Mouse (Mus musculus): ENCODE measurements around the gene A530084C06Rik. TPM values are rescaled to one million over a fixed set of nuclear protein-coding genes. Genes with fewer than 3 reads are reported as not detected.

A530084C06Rik gene
- polyA plus RNA-seq, 1 experiment, result not detected

GRCm38 (mm10) chr13:31547610-31548009, 11.5 kb downstream of the A530084C06Rik start:
- H3K4me1 ChIP-seq (ENCODE audit: control insufficient read depth, insufficient read depth, low read length), result no peaks in the 10 kb centered on the region
- no peak for TF ChIP-seq CTCF (IDR thresholded peaks at IDR 0.05; ENCODE audit: borderline replicate concordance, insufficient read depth, low read length)
- no peak for TF ChIP-seq POLR2A (IDR thresholded peaks at IDR 0.05; ENCODE audit: low read depth, low read length)
- no peak overlapping the region for H3K27ac ChIP-seq (ENCODE audit: insufficient read depth, low read length)
- H3K4me3 ChIP-seq (ENCODE audit: insufficient read depth, low read length), result no peak overlapping the region

- TF ChIP-seq CTCF (IDR thresholded peaks at IDR 0.05; ENCODE audit: borderline replicate concordance, insufficient read depth, low read length), result no peak
- TF ChIP-seq POLR2A (IDR thresholded peaks at IDR 0.05; ENCODE audit: low read depth, low read length), result no peak
- Histone ChIP-seq H3K27ac (ENCODE audit: insufficient read depth, low read length) (no peak overlapping the region), H3K4me1 (ENCODE audit: control insufficient read depth, insufficient read depth, low read length) (no peaks in the 10 kb centered on the region), H3K4me3 (ENCODE audit: insufficient read depth, low read length) (no peak overlapping the region)
These were observed 11.9 kb downstream of the A530084C06Rik start for GRCm38 (mm10) chr13:31547204-31547603.

- Histone ChIP-seq H3K4me3 (ENCODE audit: insufficient read depth, low read length) (no peak overlapping the region), H3K4me1 (ENCODE audit: control insufficient read depth, insufficient read depth, low read length) (no peaks in the 10 kb centered on the region)
These were observed 12.3 kb downstream of the A530084C06Rik start for GRCm38 (mm10) chr13:31546784-31547183.

GRCm38 (mm10) chr13:31543021-31543420, 16.1 kb downstream of the A530084C06Rik start:
- TF ChIP-seq POLR2A (IDR thresholded peaks at IDR 0.05; ENCODE audit: low read depth, low read length), result no peak
- TF ChIP-seq CTCF (IDR thresholded peaks at IDR 0.05; ENCODE audit: borderline replicate concordance, insufficient read depth, low read length), result no peak
- Histone ChIP-seq H3K4me3 (ENCODE audit: insufficient read depth, low read length) (no peak overlapping the region), H3K27ac (ENCODE audit: insufficient read depth, low read length) (no peak overlapping the region), H3K4me1 (ENCODE audit: control insufficient read depth, insufficient read depth, low read length) (no peaks in the 10 kb centered on the region)

More at GRCm38 (mm10) chr13:31546784-31547183, 12.3 kb downstream of the A530084C06Rik start:
- no peak overlapping the region for H3K27ac ChIP-seq (ENCODE audit: insufficient read depth, low read length)
- TF ChIP-seq POLR2A (IDR thresholded peaks at IDR 0.05; ENCODE audit: low read depth, low read length), result no peak
- TF ChIP-seq CTCF (IDR thresholded peaks at IDR 0.05; ENCODE audit: borderline replicate concordance, insufficient read depth, low read length), result no peak

GRCm38 (mm10) chr13:31534726-31535125, 24.4 kb downstream of the A530084C06Rik start:
- Histone ChIP-seq H3K27ac (ENCODE audit: insufficient read depth, low read length) (no peak overlapping the region), H3K4me1 (ENCODE audit: control insufficient read depth, insufficient read depth, low read length) (no peaks in the 10 kb centered on the region), H3K4me3 (ENCODE audit: insufficient read depth, low read length) (no peak overlapping the region)
- TF ChIP-seq CTCF (IDR thresholded peaks at IDR 0.05; ENCODE audit: borderline replicate concordance, insufficient read depth, low read length), result no peak
- TF ChIP-seq POLR2A (IDR thresholded peaks at IDR 0.05; ENCODE audit: low read depth, low read length), result no peak

GRCm38 (mm10) chr13:31531651-31532061, 27.5 kb downstream of the A530084C06Rik start:
- TF ChIP-seq POLR2A (IDR thresholded peaks at IDR 0.05; ENCODE audit: low read depth, low read length) (no peak), CTCF (IDR thresholded peaks at IDR 0.05; ENCODE audit: borderline replicate concordance, insufficient read depth, low read length) (no peak)
- Histone ChIP-seq H3K27ac (ENCODE audit: insufficient read depth, low read length) (no peak overlapping the region; the same call in 1 of the 2 replicates), H3K4me1 (ENCODE audit: control insufficient read depth, insufficient read depth, low read length) (no peaks in the 10 kb centered on the region), H3K4me3 (ENCODE audit: insufficient read depth, low read length) (no peak overlapping the region)

GRCm38 (mm10) chr13:31531186-31531585, 27.9 kb downstream of the A530084C06Rik start:
- Histone ChIP-seq H3K4me3 (ENCODE audit: insufficient read depth, low read length) (no peak overlapping the region), H3K27ac (ENCODE audit: insufficient read depth, low read length) (no peak overlapping the region), H3K4me1 (ENCODE audit: control insufficient read depth, insufficient read depth, low read length) (no peaks in the 10 kb centered on the region)
- no peak for TF ChIP-seq POLR2A (IDR thresholded peaks at IDR 0.05; ENCODE audit: low read depth, low read length)
- no peak for TF ChIP-seq CTCF (IDR thresholded peaks at IDR 0.05; ENCODE audit: borderline replicate concordance, insufficient read depth, low read length)

GRCm38 (mm10) chr13:31524976-31525375, 34.2 kb downstream of the A530084C06Rik start:
- no peak for TF ChIP-seq CTCF (IDR thresholded peaks at IDR 0.05; ENCODE audit: borderline replicate concordance, insufficient read depth, low read length)
- no peak for TF ChIP-seq POLR2A (IDR thresholded peaks at IDR 0.05; ENCODE audit: low read depth, low read length)
- Histone ChIP-seq H3K4me3 (ENCODE audit: insufficient read depth, low read length) (no peak overlapping the region), H3K4me1 (ENCODE audit: control insufficient read depth, insufficient read depth, low read length) (no peaks in the 10 kb centered on the region), H3K27ac (ENCODE audit: insufficient read depth, low read length) (no peak overlapping the region)

- TF ChIP-seq POLR2A (IDR thresholded peaks at IDR 0.05; ENCODE audit: low read depth, low read length) (no peak), CTCF (IDR thresholded peaks at IDR 0.05; ENCODE audit: borderline replicate concordance, insufficient read depth, low read length) (no peak)
- Histone ChIP-seq H3K27ac (ENCODE audit: insufficient read depth, low read length) (peak overlapping the region; percentile 67), H3K4me1 (ENCODE audit: control insufficient read depth, insufficient read depth, low read length) (no peaks in the 10 kb centered on the region), H3K4me3 (ENCODE audit: insufficient read depth, low read length) (no peak overlapping the region)
These were observed 40.2 kb downstream of the A530084C06Rik start for GRCm38 (mm10) chr13:31518971-31519370.

- no peak overlapping the region for H3K4me3 ChIP-seq (ENCODE audit: insufficient read depth, low read length)
- H3K4me1 ChIP-seq (ENCODE audit: control insufficient read depth, insufficient read depth, low read length), result no peaks in the 10 kb centered on the region
- no peak for TF ChIP-seq POLR2A (IDR thresholded peaks at IDR 0.05; ENCODE audit: low read depth, low read length)
- TF ChIP-seq CTCF (IDR thresholded peaks at IDR 0.05; ENCODE audit: borderline replicate concordance, insufficient read depth, low read length), result no peak
- H3K27ac ChIP-seq (ENCODE audit: insufficient read depth, low read length), result peak overlapping the region; percentile 67
These were observed 40.7 kb downstream of the A530084C06Rik start for GRCm38 (mm10) chr13:31518411-31518886.
